In the genomic region with DNA sequence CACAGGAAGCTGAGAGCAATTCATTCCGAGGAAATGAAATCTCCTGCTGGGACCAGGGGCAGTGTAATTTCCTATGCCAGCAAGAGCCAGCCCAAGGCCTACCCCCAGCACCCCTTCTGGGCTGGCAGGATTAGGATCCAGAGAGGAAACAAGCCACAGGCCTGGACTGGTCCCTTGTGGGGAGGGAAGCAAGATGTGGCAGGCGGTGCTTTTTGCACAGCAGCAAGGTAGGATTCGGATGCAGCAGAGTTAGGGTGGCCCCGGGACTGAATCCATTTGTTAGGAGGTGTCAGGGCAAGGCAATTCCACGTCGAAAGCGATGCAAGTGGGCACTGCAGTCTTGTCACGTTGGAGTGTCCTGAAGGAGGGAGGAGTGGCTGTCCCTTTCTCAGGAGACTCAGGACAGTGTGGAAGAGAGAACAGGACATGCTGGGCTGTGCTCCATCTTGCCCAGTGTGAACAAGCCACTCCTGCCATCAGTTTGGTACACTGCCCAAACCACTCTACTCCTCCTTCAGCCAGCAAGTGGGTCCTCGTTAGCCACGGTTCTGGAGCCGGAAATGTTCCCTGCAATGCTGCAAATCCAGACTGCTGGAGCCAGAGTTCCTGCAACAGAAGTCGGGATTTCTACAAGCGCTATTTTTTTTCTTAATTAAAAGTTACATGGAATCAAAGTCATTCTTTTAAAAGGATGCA, we compare ENCODE assay signal across 22 mouse cellular contexts.
A peak's percentile ranks its signal among the peaks of the same experiment; 100 is the strongest.
DNase-seq lines count a peak whose midpoint lies in the region; ATAC-seq and TF ChIP-seq lines count a peak whose summit lies in the region.
"Had no signal": no experiment of that assay in that cellular context is flagged by ENCODE, and none has a peak within 500 bp of the region (broad histone marks: within the 10 kb centered on the region; RNA-seq: fewer than 3 reads in every experiment).

No protein-coding gene starts in this region.

- H3K9ac ChIP-seq in intestine, embryonic 14.5 days (ENCODE audit: low read length) = no peak overlapping the region
- no peak overlapping the region for H3K9ac ChIP-seq in intestine, embryonic 15.5 days
- H3K9ac ChIP-seq in ES-Bruce4 (ENCODE audit: low read depth, poor library complexity, severe bottlenecking) = no peak overlapping the region
- H3K9ac ChIP-seq in lung, embryonic 14.5 days = no peak overlapping the region
- H3K9ac ChIP-seq: embryonic facial prominence, embryonic 12.5 days; hindbrain, embryonic 15.5 days; liver, embryonic 15.5 days; neural tube, embryonic 15.5 days had no signal

- H3K4me1 ChIP-seq in intestine, embryonic 14.5 days (replicated peaks; ENCODE audit: control insufficient read depth, insufficient read depth, low read length) = peaks cover 6% of the 10 kb centered on the region; the same call in 1 of the 2 replicates
- H3K4me1 ChIP-seq in intestine, embryonic 15.5 days (replicated peaks) = peaks cover 8% of the 10 kb centered on the region
- H3K4me1 ChIP-seq in ES-Bruce4 (ENCODE audit: control insufficient read depth, insufficient read depth, low read length) = peaks cover 3% of the 10 kb centered on the region
- 0 out of 2 replicates have a peak, but pooled peaks cover 5% of the 10 kb centered on the region for H3K4me1 ChIP-seq in lung, embryonic 14.5 days (ENCODE audit: insufficient read depth)
- H3K4me1 ChIP-seq: embryonic facial prominence, embryonic 12.5 days; hindbrain, embryonic 15.5 days; liver, embryonic 15.5 days; neural tube, embryonic 15.5 days had no signal

- 66% methylated on average over 13 of the region's 13 CpGs for WGBS in intestine, embryonic 14.5 days
- 66% methylated on average over 13 of the region's 13 CpGs for WGBS in intestine, embryonic 15.5 days
- WGBS in lung, embryonic 14.5 days = 64% methylated on average over 13 of the region's 13 CpGs

- no peak for ATAC-seq in intestine, embryonic 14.5 days (replicated peaks; ENCODE audit: low FRiP score, low TSS enrichment, low read depth)
- no peak for ATAC-seq in intestine, embryonic 15.5 days
- ATAC-seq in lung, embryonic 14.5 days (ENCODE audit: insufficient read depth) = no peak
- ATAC-seq: intestine, embryonic 16.5 days had no signal

- no peak for TF ChIP-seq CTCF in ES-Bruce4 (IDR thresholded peaks at IDR 0.05; ENCODE audit: low read depth, low read length)
- no peak for TF ChIP-seq CTCF in lung, embryonic 14.5 days (IDR thresholded peaks at IDR 0.05; ENCODE audit: low read depth)

- peak; percentile 40 to 52 for DNase-seq in cerebellum, postnatal 10 days
- no peak for DNase-seq in cerebellum, adult 9-11 months
- DNase-seq in intestine, embryonic 14.5 days (ENCODE audit: low spot score) = peak; percentile 45
- peak; percentile 19 for DNase-seq in lung, embryonic 14.5 days
- DNase-seq in right cerebral cortex, postnatal 36 days (ENCODE audit: low spot score in 2 of 2) = no peak
- DNase-seq in ovary, postnatal 10 days (ENCODE audit: low spot score) = no peak
- DNase-seq: adrenal gland, adult 8-10 months; cerebellum, adult 11-12 months; gastrocnemius, postnatal 36 days; kidney, adult 9 months; kidney, postnatal 36 days; layer of hippocampus, postnatal 36 days; right cerebral cortex, postnatal 14 days; thymus, postnatal 14 days had no signal

- TF ChIP-seq POLR2A in ES-Bruce4 (IDR thresholded peaks at IDR 0.05; ENCODE audit: insufficient read depth, low read length) = no peak

- no peak overlapping the region for H3K4me3 ChIP-seq in intestine, embryonic 14.5 days (ENCODE audit: low read depth, low read length)
- H3K4me3 ChIP-seq in intestine, embryonic 15.5 days (replicated peaks) = no peak overlapping the region
- 0 out of 2 replicates have a peak overlapping the region, but pooled peaks have one; percentile 11 for H3K4me3 ChIP-seq in ES-Bruce4 (ENCODE audit: low read depth, low read length)
- no peak overlapping the region for H3K4me3 ChIP-seq in lung, embryonic 14.5 days (ENCODE audit: low read depth, low read length)
- H3K4me3 ChIP-seq: embryonic facial prominence, embryonic 12.5 days; hindbrain, embryonic 15.5 days; liver, embryonic 15.5 days; neural tube, embryonic 15.5 days had no signal

- H3K36me3 ChIP-seq in intestine, embryonic 14.5 days (ENCODE audit: control insufficient read depth, insufficient read depth, low read length) = no peaks in the 10 kb centered on the region
- H3K36me3 ChIP-seq in intestine, embryonic 15.5 days = no peaks in the 10 kb centered on the region
- no peaks in the 10 kb centered on the region for H3K36me3 ChIP-seq in ES-Bruce4 (ENCODE audit: control insufficient read depth, insufficient read depth, low read length, poor library complexity, severe bottlenecking)
- H3K36me3 ChIP-seq in lung, embryonic 14.5 days (ENCODE audit: insufficient read depth) = no peaks in the 10 kb centered on the region
- H3K36me3 ChIP-seq: embryonic facial prominence, embryonic 12.5 days; hindbrain, embryonic 15.5 days; liver, embryonic 15.5 days; neural tube, embryonic 15.5 days had no signal

- H3K4me2 ChIP-seq in intestine, embryonic 14.5 days (ENCODE audit: low read length) = no peak overlapping the region
- no peak overlapping the region for H3K4me2 ChIP-seq in intestine, embryonic 15.5 days (replicated peaks)
- no peak overlapping the region for H3K4me2 ChIP-seq in lung, embryonic 14.5 days
- H3K4me2 ChIP-seq: embryonic facial prominence, embryonic 12.5 days; hindbrain, embryonic 15.5 days; liver, embryonic 15.5 days; midbrain, embryonic 11.5 days; neural tube, embryonic 15.5 days had no signal

- no peaks in the 10 kb centered on the region for H3K9me3 ChIP-seq in intestine, embryonic 14.5 days (ENCODE audit: control insufficient read depth, low read length)
- no peaks in the 10 kb centered on the region for H3K9me3 ChIP-seq in intestine, embryonic 15.5 days
- no peaks in the 10 kb centered on the region for H3K9me3 ChIP-seq in ES-Bruce4 (replicated peaks; ENCODE audit: control insufficient read depth, insufficient read depth, low read length, poor library complexity, severe bottlenecking)
- H3K9me3 ChIP-seq in lung, embryonic 14.5 days (ENCODE audit: low read depth, low read length) = no peaks in the 10 kb centered on the region
- H3K9me3 ChIP-seq: embryonic facial prominence, embryonic 12.5 days; hindbrain, embryonic 15.5 days; liver, embryonic 15.5 days; neural tube, embryonic 15.5 days had no signal

- TF ChIP-seq EP300 in ES-Bruce4 (IDR thresholded peaks at IDR 0.05; ENCODE audit: insufficient read depth, low read depth, low read length) = no peak

- no peaks in the 10 kb centered on the region for H3K27me3 ChIP-seq in intestine, embryonic 14.5 days (replicated peaks; ENCODE audit: control insufficient read depth, insufficient read depth, low read length)
- no peaks in the 10 kb centered on the region; the same call in 1 of the 2 replicates for H3K27me3 ChIP-seq in intestine, embryonic 15.5 days (replicated peaks)
- H3K27me3 ChIP-seq in ES-Bruce4 (ENCODE audit: control insufficient read depth, insufficient read depth, low read length, poor library complexity, severe bottlenecking) = no peaks in the 10 kb centered on the region
- H3K27me3 ChIP-seq in lung, embryonic 14.5 days (ENCODE audit: insufficient read depth, low read length) = no peaks in the 10 kb centered on the region
- H3K27me3 ChIP-seq: embryonic facial prominence, embryonic 12.5 days; hindbrain, embryonic 15.5 days; liver, embryonic 15.5 days; neural tube, embryonic 15.5 days had no signal

- H3K27ac ChIP-seq in intestine, embryonic 14.5 days (ENCODE audit: low read depth) = no peak overlapping the region
- H3K27ac ChIP-seq in intestine, embryonic 15.5 days = no peak overlapping the region
- H3K27ac ChIP-seq in ES-Bruce4 (ENCODE audit: insufficient read depth, low read length) = no peak overlapping the region
- H3K27ac ChIP-seq in lung, embryonic 14.5 days (ENCODE audit: low read depth) = no peak overlapping the region
- H3K27ac ChIP-seq: embryonic facial prominence, embryonic 12.5 days; hindbrain, embryonic 15.5 days; liver, embryonic 15.5 days; neural tube, embryonic 15.5 days had no signal

Comparison
In these comparisons a context has a peak if more than half of its experiments do, and no peak if none do; other contexts are left out.
1. DNase-seq: peak in cerebellum, postnatal 10 days (2 of 2), intestine, embryonic 14.5 days (single experiment) and lung, embryonic 14.5 days (single experiment); none in cerebellum, adult 9-11 months (single experiment), right cerebral cortex, postnatal 36 days (0 of 2) and ovary, postnatal 10 days (single experiment).